ENCODE assay signal across 26 mouse cellular contexts in the genomic region with DNA sequence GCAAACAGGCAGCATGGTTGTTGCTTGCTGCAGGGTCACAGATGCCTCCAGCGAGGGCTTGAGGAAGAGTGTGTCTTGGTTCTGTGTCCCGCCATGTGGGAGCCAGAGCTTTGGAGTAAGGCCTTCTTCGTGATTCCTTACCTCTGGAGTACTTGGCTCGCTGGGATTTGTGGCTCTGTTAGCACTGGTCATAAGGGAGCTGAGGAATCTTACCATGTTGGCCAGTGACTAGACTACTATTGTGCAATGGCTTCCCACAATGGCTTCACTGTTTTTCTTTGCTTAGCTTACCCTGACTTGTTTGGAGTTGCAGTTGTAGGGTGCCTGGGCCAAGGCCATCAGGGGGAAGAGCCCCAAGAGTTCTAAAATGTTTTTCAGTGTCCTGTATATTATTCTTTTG. TPM values are rescaled to one million over a fixed set of nuclear protein-coding genes. Genes with fewer than 3 reads are reported as not detected.
A peak's percentile ranks its signal among the peaks of the same experiment; 100 is the strongest.
DNase-seq lines count a peak whose midpoint lies in the region; ATAC-seq and TF ChIP-seq lines count a peak whose summit lies in the region.
"Had no signal": no experiment of that assay in that cellular context is flagged by ENCODE, and none has a peak within 500 bp of the region (broad histone marks: within the 10 kb centered on the region; RNA-seq: fewer than 3 reads in every experiment).

No protein-coding gene starts in this region.

- no peak for ATAC-seq in liver, embryonic 11.5 days (replicated peaks; ENCODE audit: low FRiP score)
- ATAC-seq: CD4-positive, CD25-positive, alpha-beta regulatory T cell, adult 4 months; forebrain, embryonic 14.5 days; intestine, postnatal 0 days had no signal

- H3K4me3 ChIP-seq in liver, adult 2 months (ENCODE audit: insufficient read depth, low read depth, low read length) = no peak overlapping the region
- H3K4me3 ChIP-seq in liver, embryonic 11.5 days (ENCODE audit: low read depth, low read length) = no peak overlapping the region
- H3K4me3 ChIP-seq: embryonic facial prominence, embryonic 10.5 days; embryonic facial prominence, embryonic 15.5 days; heart, embryonic 13.5 days; liver, embryonic 13.5 days; lung, embryonic 15.5 days; megakaryocyte, embryonic 14.5 days had no signal

- H3K9me3 ChIP-seq in liver, embryonic 11.5 days (ENCODE audit: control insufficient read depth, low read length) = no peaks in the 10 kb centered on the region
- H3K9me3 ChIP-seq: embryonic facial prominence, embryonic 10.5 days; embryonic facial prominence, embryonic 15.5 days; heart, embryonic 13.5 days; liver, embryonic 13.5 days; lung, embryonic 15.5 days; megakaryocyte, embryonic 14.5 days had no signal

- no peak for TF ChIP-seq CTCF in liver, adult 2 months (IDR thresholded peaks at IDR 0.05; ENCODE audit: low read depth, low read length)

- H3K4me1 ChIP-seq in liver, adult 2 months (ENCODE audit: control insufficient read depth, insufficient read depth, low read length) = peaks cover 8% of the 10 kb centered on the region
- peaks cover 2% of the 10 kb centered on the region; the same call in 1 of the 2 replicates for H3K4me1 ChIP-seq in liver, embryonic 11.5 days (replicated peaks; ENCODE audit: control insufficient read depth, insufficient read depth, low read length)
- H3K4me1 ChIP-seq: embryonic facial prominence, embryonic 15.5 days; heart, embryonic 13.5 days; lung, embryonic 15.5 days had no signal

- no peaks in the 10 kb centered on the region for H3K27me3 ChIP-seq in liver, adult 2 months (ENCODE audit: control insufficient read depth, insufficient read depth, low read length)
- no peaks in the 10 kb centered on the region for H3K27me3 ChIP-seq in liver, embryonic 11.5 days (replicated peaks; ENCODE audit: control insufficient read depth, insufficient read depth, low read length)
- H3K27me3 ChIP-seq: embryonic facial prominence, embryonic 15.5 days; heart, embryonic 13.5 days; liver, embryonic 13.5 days; lung, embryonic 15.5 days; megakaryocyte, embryonic 14.5 days had no signal

- peak; percentile 32 for DNase-seq in adrenal gland, postnatal 10 days
- no peak for DNase-seq in adrenal gland, adult 18-20 months (ENCODE audit: low spot score in 2 of 2)
- DNase-seq in liver, adult 2 months (ENCODE audit: extremely low read depth, low read depth, low spot score) = peak; percentile 77
- no peak for DNase-seq in liver, embryonic 11.5 days (ENCODE audit: low spot score)
- DNase-seq in 3T3-L1 (ENCODE audit: low read depth, low spot score) = peak; percentile 57
- peak; percentile 89 for DNase-seq in fibroblast of lung, adult 2 months (ENCODE audit: low read depth)
- DNase-seq in frontal cortex, postnatal 25 days (ENCODE audit: low spot score in 2 of 2) = no peak
- DNase-seq: adrenal gland, postnatal 36 days; cerebellum, adult 8-10 months; cerebellum, postnatal 25 days; gastrocnemius, postnatal 10 days; heart, postnatal 10 days; kidney, postnatal 14 days; layer of hippocampus, adult 9-11 months; liver, embryonic 13.5 days; midbrain, embryonic 14.5 days; thymus, postnatal 4 days had no signal

- peaks cover 40% of the 10 kb centered on the region for H3K36me3 ChIP-seq in liver, adult 2 months (ENCODE audit: control insufficient read depth, insufficient read depth, low read length)
- peaks cover 7% of the 10 kb centered on the region; the same call in 1 of the 2 replicates for H3K36me3 ChIP-seq in liver, embryonic 11.5 days (ENCODE audit: control insufficient read depth, insufficient read depth, low read length)

- H3K79me2 ChIP-seq in liver, adult 2 months (ENCODE audit: control insufficient read depth, insufficient read depth, low read length) = no peaks in the 10 kb centered on the region

- H3K9ac ChIP-seq in liver, adult 2 months (ENCODE audit: low read depth, low read length) = no peak overlapping the region
- H3K9ac ChIP-seq in liver, embryonic 11.5 days (ENCODE audit: low read depth, low read length) = no peak overlapping the region
- H3K9ac ChIP-seq: embryonic facial prominence, embryonic 15.5 days; heart, embryonic 13.5 days; hindbrain, embryonic 14.5 days; liver, embryonic 13.5 days; lung, embryonic 15.5 days had no signal

- WGBS in liver, adult 2 months = 46% methylated on average over 4 of the region's 4 CpGs
- WGBS in liver, embryonic 11.5 days = 79% methylated on average over 4 of the region's 4 CpGs

- peak overlapping the region; percentile 7; the same call in 1 of the 2 replicates for H3K27ac ChIP-seq in liver, adult 2 months (replicated peaks; ENCODE audit: insufficient read depth, low read depth, low read length)
- no peak overlapping the region for H3K27ac ChIP-seq in liver, embryonic 11.5 days (ENCODE audit: low read depth, low read length)
- H3K27ac ChIP-seq: embryonic facial prominence, embryonic 10.5 days; embryonic facial prominence, embryonic 15.5 days; heart, embryonic 13.5 days; hindbrain, embryonic 14.5 days; liver, embryonic 13.5 days; lung, embryonic 15.5 days had no signal

- H3K4me2 ChIP-seq in liver, embryonic 11.5 days = no peak overlapping the region
- H3K4me2 ChIP-seq: embryonic facial prominence, embryonic 15.5 days; heart, embryonic 13.5 days; hindbrain, embryonic 14.5 days; liver, embryonic 13.5 days; lung, embryonic 15.5 days had no signal

- no peak for TF ChIP-seq POLR2A in liver, adult 2 months (IDR thresholded peaks at IDR 0.05; ENCODE audit: extremely low read depth, insufficient read depth, low read length)

RNA-seq across cellular contexts. Expression of gene Clec16a, which starts 30.8 kb away (rescaled TPM):
- 10 to 100 TPM; 35.0 to 35.7 TPM for total RNA-seq in adrenal gland, postnatal 10 days (2021)
- 10 to 100 TPM; 47.4 to 52.2 TPM for total RNA-seq in adrenal gland, adult 18-20 months (2021)
- 11.6 and 13.4 TPM in 2 replicates for total RNA-seq in liver, adult 2 months (2014; rRNA removed)
- 8.5 and 9.8 TPM in 2 replicates for polyA plus RNA-seq in liver, adult 2 months (2012; rRNA removed)
- polyA plus RNA-seq in liver, embryonic 11.5 days (2014; fragmentation: Nextera tagmentation; extraction: Ambion mirVana) = 25.6 and 27.4 TPM in 2 replicates

RNA-seq across cellular contexts. Expression of gene Dexi, which starts 33.1 kb away (rescaled TPM):
- total RNA-seq in adrenal gland, postnatal 10 days (2021) = 10 to 100 TPM; 16.3 to 18.0 TPM
- total RNA-seq in adrenal gland, adult 18-20 months (2021) = 10 to 100 TPM; 20.2 to 25.8 TPM
- 8.9 and 12.3 TPM in 2 replicates for total RNA-seq in liver, adult 2 months (2014; rRNA removed)
- 70.0 and 99.8 TPM in 2 replicates for polyA plus RNA-seq in liver, adult 2 months (2012; rRNA removed)
- 8.7 and 9.6 TPM in 2 replicates for polyA plus RNA-seq in liver, embryonic 11.5 days (2014; fragmentation: Nextera tagmentation; extraction: Ambion mirVana)

Comparison
In these comparisons a context has a peak if more than half of its experiments do, and no peak if none do; other contexts are left out.
1. DNase-seq: peak in adrenal gland, postnatal 10 days (single experiment), liver, adult 2 months (single experiment), 3T3-L1 (single experiment) and fibroblast of lung, adult 2 months (single experiment); none in adrenal gland, adult 18-20 months (0 of 2), liver, embryonic 11.5 days (single experiment) and frontal cortex, postnatal 25 days (0 of 2).